Mouse (Mus musculus) cerebellum, adult 2 months (tissue): ENCODE measurements around the gene Tnfrsf22.

Experiments
- CTCF ChIP-seq: fragments of 200-500 bp; IDR thresholded peaks from 2 replicates; pipeline ENCODE4 v1.5.1; 2011; ENCODE audit warnings: low read depth, mild to moderate bottlenecking, control low read depth, low read length, moderate library complexity, borderline replicate concordance; ENCODE audit not compliant: insufficient read depth
- POLR2A ChIP-seq: fragments of 200-500 bp; IDR thresholded peaks from 2 replicates; pipeline ENCODE4 v1.6.1; 2011; ENCODE audit warnings: low read length, control low read depth, borderline replicate concordance; ENCODE audit not compliant: insufficient read depth

GRCm38 (mm10) chr7:143691909-143692308 is 42.4 kb upstream of the Tnfrsf22 start:
- no peak for TF ChIP-seq POLR2A
- TF ChIP-seq CTCF, result no peak
